Mouse (Mus musculus) Patski (cell line): Measurements from ENCODE around the gene Sar1a. TPM values are rescaled to one million over a fixed set of nuclear protein-coding genes. Genes with fewer than 3 reads are reported as not detected.

Experiments
- ATAC-seq: fragments of 100-300 bp; one replicate; pipeline ENCODE4 v1.8.0; 2021
- CTCF ChIA-PET: fragments of 350-600 bp; sonication (Branson Sonifier 250); formaldehyde crosslinking; loops from one replicate; lab custom pipeline; 2022; ENCODE audit warnings: inconsistent platforms; lab: Charles Lee
- POLR2A ChIA-PET: fragments of 350-600 bp; sonication (Branson Sonifier 250); formaldehyde crosslinking; loops from one replicate; lab custom pipeline; 2022; ENCODE audit warnings: antibody characterized with exemption, inconsistent platforms; lab: Charles Lee
- DNase-seq: peaks from one replicate; pipeline ENCODE4 v3.0.0-alpha.2; 2011; ENCODE audit warnings: low read depth, low spot score
- H3K27me3 ChIP-seq: fragments of 371-371 bp; one replicate; pipeline ENCODE4 v1.5.1; 2021
- CTCF ChIP-seq: fragments of 100-300 bp; IDR thresholded peaks from one replicate; pipeline ENCODE4 v1.5.1; 2021
- in situ Hi-C: fragments of 300-500 bp; cut with MboI; formaldehyde crosslinking; loops from 3 replicates; pipeline ENCODE4 v1.11.1; 2018; ENCODE audit warnings: low pct_unique_long_range_greater_than_20kb, mixed read lengths
- polyA plus RNA-seq: library from polyadenylated mRNA; unstranded; gene quantifications from one replicate; pipeline ENCODE4 v1.2.3, GENCODE M21; 2021

Gene Sar1a
- polyA plus RNA-seq, 1 experiment from 2014 or later: 146 TPM

DNA sequence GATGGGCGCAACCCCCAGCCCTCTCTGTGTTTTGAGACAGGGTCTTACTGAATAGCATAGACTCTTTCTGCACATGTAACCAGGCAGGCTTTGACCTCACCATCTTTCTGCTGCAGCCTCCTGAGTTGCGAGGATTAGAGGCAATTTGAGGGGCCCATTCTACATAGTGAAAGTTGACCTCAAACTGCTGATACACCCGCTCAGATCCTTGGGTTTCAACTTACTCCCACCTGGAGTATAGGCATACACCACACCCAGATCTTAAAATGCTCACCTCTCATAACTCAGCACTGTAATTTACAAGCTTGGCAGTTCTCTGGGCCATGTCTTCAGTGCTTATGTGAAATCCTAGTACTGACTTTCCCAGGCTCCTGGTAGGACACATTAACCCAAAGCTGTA is 24.9 kb upstream of the Sar1a start:
- POLR2A ChIA-PET: no interaction called here
- CTCF ChIA-PET: interaction anchor here (3.5 kb wide), 1 partner anchor 48 kb away, joined by 23 read pairs; no protein-coding TSS in a partner anchor
- no peak for TF ChIP-seq CTCF
- ATAC-seq: no peak
- H3K27me3 ChIP-seq: no peaks in the 10 kb centered on the region
- in situ Hi-C loops: loop anchor here (5.0 kb wide), 1 partner anchor 48 kb away; no protein-coding TSS in a partner anchor
- DNase-seq: no peak

DNA sequence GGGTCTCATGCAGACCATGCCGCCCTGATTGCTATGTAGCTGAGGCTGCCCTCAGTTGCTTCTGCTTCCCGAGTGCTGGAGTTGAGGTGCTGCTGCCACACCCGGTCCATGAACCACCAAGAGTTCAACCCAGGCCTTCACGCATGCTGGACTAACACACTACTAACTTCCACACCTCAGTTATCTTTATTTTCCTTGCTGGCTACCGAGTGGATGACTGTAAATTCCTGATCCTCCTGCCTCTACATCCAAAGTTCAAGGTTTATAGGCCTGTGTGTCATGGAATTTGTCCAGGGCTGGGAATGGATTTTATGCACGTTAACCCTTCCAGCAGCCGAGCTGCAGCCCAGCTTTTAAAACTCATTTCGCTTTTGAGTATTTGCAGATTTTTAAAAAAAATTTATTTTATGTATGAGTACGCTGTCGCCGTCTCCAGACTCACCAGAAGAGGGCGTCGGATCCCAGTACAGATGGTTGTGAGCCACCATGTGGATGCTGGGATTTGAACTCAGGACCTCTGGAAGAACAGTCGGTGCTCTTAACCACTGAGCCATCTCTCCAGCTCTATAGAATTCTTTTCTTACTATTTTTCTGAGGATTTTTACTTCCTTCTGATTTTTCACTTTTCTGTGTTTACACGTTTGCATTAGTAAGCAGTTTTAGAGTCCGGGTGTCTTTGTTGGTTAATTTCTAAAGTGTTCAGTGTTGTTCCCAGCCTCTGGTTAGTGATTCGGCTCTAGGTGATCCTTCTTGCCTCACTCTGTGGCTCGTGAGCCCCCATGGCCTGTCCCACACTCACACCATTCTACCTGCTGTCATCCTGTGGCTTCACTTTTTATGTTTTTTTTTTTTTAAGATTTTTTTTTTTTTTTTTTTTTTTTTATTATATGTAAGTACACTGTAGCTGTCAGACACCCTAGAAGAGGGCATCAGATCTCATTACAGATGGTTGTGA is 22.9 kb upstream of the Sar1a start:
- peak; percentile 51 for TF ChIP-seq CTCF
- in situ Hi-C loops: loop anchor here (5.0 kb wide), 1 partner anchor 50 kb away; no protein-coding TSS in a partner anchor
- POLR2A ChIA-PET: interaction anchor here (0.6 kb wide), 1 partner anchor 44 kb away, joined by 5 read pairs; no protein-coding TSS in a partner anchor
- no peak for ATAC-seq
- H3K27me3 ChIP-seq: no peaks in the 10 kb centered on the region
- CTCF ChIA-PET: interaction anchor here (0.8 to 3.5 kb wide), 5 partner anchors 30 to 54 kb away, joined by 3 to 23 read pairs (median 5); no protein-coding TSS in a partner anchor
- DNase-seq: no peak

GRCm38 (mm10) chr10:61657985-61658384 is 22.1 kb upstream of the Sar1a start:
- CTCF ChIA-PET: interaction anchor here (0.8 to 3.5 kb wide), 2 partner anchors 48 to 51 kb away, joined by 3 to 23 read pairs; no protein-coding TSS in a partner anchor
- no peaks in the 10 kb centered on the region for H3K27me3 ChIP-seq
- in situ Hi-C loops: loop anchor here (5.0 kb wide), 1 partner anchor 51 kb away; no protein-coding TSS in a partner anchor
- TF ChIP-seq CTCF: peak; percentile 74
- no peak for DNase-seq
- ATAC-seq: no peak
- POLR2A ChIA-PET: interaction anchor here (0.6 kb wide), 1 partner anchor 45 kb away, joined by 5 read pairs; no protein-coding TSS in a partner anchor

DNA sequence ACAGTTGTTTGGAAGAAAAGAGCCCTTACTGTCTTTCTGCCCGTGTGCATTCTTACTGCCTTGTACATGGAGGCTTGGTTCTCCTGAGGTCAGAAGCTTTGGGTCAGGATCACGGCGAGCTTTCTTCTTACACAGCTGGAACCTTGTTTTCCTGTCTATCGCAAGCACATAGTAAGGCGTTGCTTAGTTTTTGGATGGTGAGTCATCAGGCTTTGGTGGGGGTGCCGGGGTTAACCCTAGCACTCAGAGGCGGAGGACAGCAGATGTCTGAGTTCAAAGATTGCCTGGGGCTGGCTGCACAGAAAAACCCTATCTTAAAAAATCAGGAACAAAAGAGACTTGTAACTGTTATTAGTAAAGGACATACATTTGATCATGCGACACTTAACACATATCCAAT is 18.2 kb upstream of the Sar1a start:
- H3K27me3 ChIP-seq: no peaks in the 10 kb centered on the region
- no peak for TF ChIP-seq CTCF
- no peak for DNase-seq
- in situ Hi-C loops: no loop called here
- CTCF ChIA-PET: interaction anchor here (0.6 to 2.2 kb wide), 4 partner anchors 38 to 195 kb away, joined by 4 to 9 read pairs (median 5); no protein-coding TSS in a partner anchor
- ATAC-seq: no peak
- POLR2A ChIA-PET: interaction anchor here (1.0 kb wide), 1 partner anchor 14 kb away, joined by 3 read pairs; the partner anchor contains the start of gene Ppa1

DNA sequence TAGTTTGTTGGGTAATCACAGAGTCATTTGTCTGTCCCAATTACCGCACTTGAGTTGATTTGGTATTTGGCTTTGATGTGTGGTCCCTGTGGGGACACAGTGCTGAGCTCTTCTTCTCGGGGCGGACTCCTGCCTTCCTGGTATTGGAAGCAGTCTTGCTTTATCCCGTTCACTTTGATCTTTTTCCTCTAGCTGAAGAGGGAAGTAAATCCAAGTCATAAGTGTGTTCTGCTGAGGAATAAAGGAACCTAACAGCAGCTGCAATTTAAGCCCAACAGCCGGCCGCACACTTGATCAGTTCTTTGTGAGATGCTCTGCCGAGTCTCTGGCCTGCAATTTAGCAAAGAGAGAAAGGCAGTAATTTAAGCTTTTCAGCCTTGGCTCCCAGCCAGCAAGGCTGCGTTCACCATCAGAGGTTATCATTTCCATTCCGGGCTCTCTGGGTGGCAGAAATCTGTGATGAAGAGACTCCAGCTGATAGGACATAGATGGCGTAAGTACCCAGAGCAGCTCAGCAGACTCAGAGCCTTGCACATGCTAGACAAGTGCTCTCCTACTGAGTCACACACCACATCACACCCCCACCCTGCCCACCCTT is 17.6 kb upstream of the Sar1a start:
- no peak for TF ChIP-seq CTCF
- POLR2A ChIA-PET: interaction anchor here (1.0 kb wide), 1 partner anchor 15 kb away, joined by 3 read pairs; the partner anchor contains the start of gene Ppa1
- in situ Hi-C loops: no loop called here
- H3K27me3 ChIP-seq: no peaks in the 10 kb centered on the region
- DNase-seq: no peak
- ATAC-seq: no peak
- CTCF ChIA-PET: interaction anchor here (0.8 to 3.3 kb wide), 5 partner anchors 17 to 174 kb away, joined by 3 to 11 read pairs (median 4); partner anchors contain the start of gene Sar1a

DNA sequence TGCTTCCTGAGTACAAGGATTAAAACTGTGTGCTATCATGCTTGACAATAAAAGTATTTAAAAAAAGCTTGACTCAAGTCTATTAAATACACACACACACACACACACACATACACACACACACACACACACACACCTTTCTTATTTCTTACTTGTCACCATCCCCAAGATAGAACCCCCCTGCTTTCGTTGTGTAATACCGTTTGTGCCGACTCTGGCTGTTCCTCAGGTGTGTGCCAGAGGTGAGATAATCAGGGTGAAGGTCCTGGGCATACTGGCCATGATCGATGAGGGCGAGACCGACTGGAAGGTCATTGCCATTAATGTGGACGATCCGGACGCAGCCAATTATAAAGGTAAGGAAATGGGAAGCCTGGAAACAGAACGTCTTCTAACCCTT is 15.0 kb upstream of the Sar1a start:
- ChIA-PET CTCF (interaction anchor here (3.3 kb wide), 1 partner anchor 57 kb away, joined by 11 read pairs; no protein-coding TSS in a partner anchor), POLR2A (interaction anchor here (0.7 kb wide), 1 partner anchor 475 kb away, joined by 5 read pairs; no protein-coding TSS in a partner anchor)
- ATAC-seq (no peak), DNase-seq (no peak)
- H3K27me3 ChIP-seq: no peaks in the 10 kb centered on the region
- no peak for TF ChIP-seq CTCF
- in situ Hi-C loops: no loop called here

- ChIA-PET CTCF (interaction anchor here (1.1 to 3.3 kb wide), 2 partner anchors 58 to 173 kb away, joined by 3 to 11 read pairs; no protein-coding TSS in a partner anchor), POLR2A (no interaction called here)
- no peaks in the 10 kb centered on the region for H3K27me3 ChIP-seq
- DNase-seq: no peak
- ATAC-seq: no peak
- in situ Hi-C loops: no loop called here
- TF ChIP-seq CTCF: no peak
These were observed 14.4 kb upstream of the Sar1a start for GRCm38 (mm10) chr10:61665651-61666050.

DNA sequence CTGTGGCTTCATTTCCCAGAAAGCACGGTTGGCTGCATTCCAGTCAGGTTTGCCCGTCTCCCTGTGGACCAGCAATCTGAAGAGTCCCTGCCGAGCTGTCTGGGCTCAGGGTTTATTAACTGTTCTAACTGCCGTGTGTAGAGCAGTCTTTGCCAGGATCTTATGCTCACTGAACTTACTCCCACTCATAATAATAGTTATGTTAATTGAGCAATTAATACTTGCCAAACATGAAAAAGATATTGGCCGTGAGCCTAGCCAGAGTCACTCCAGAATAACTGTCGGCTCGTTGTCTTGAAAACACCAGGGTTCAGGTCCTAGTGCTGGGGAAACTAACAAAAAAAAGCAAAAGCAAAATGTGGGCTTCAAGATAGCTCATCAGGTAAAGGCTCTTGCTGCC is 10.8 kb upstream of the Sar1a start:
- ChIA-PET POLR2A (no interaction called here), CTCF (interaction anchor here (0.9 to 2.2 kb wide), 5 partner anchors 9 to 205 kb away, joined by 3 to 9 read pairs (median 4); partner anchors contain the start of gene Sar1a)
- no peak for TF ChIP-seq CTCF
- in situ Hi-C loops: no loop called here
- DNase-seq (no peak), ATAC-seq (no peak)
- no peaks in the 10 kb centered on the region for H3K27me3 ChIP-seq

GRCm38 (mm10) chr10:61669896-61670295 is 10.2 kb upstream of the Sar1a start:
- H3K27me3 ChIP-seq: no peaks in the 10 kb centered on the region
- DNase-seq (no peak), ATAC-seq (no peak)
- no peak for TF ChIP-seq CTCF
- ChIA-PET CTCF (interaction anchor here (0.9 to 2.2 kb wide), 5 partner anchors 8 to 206 kb away, joined by 3 to 9 read pairs (median 4); partner anchors contain the start of gene Sar1a), POLR2A (no interaction called here)
- in situ Hi-C loops: no loop called here
